Mouse (Mus musculus): ENCODE measurements around the gene Arhgef3. TPM values are rescaled to one million over a fixed set of nuclear protein-coding genes. Genes with fewer than 3 reads are reported as not detected.

Arhgef3 gene
- polyA plus RNA-seq, 1 experiment from 2014 or later = 1.6 TPM

GRCm38 (mm10) chr14:27186596-27186995 lies 71.9 kb downstream of the Arhgef3 start:
- no peaks in the 10 kb centered on the region for H3K36me3 ChIP-seq
- WGBS = 90% methylated on average over 4 of the region's 4 CpGs
- DNase-seq (ENCODE audit: low spot score) = no peak
- no peaks in the 10 kb centered on the region for H3K9me3 ChIP-seq (replicated peaks)
- no peaks in the 10 kb centered on the region for H3K27me3 ChIP-seq (ENCODE audit: low read depth, poor library complexity, severe bottlenecking)
- no peak overlapping the region for H3K27ac ChIP-seq (replicated peaks)
- H3K4me1 ChIP-seq = no peaks in the 10 kb centered on the region
- no peak overlapping the region for H3K4me3 ChIP-seq

GRCm38 (mm10) chr14:27187025-27187424 lies 72.3 kb downstream of the Arhgef3 start:
- peak; percentile 75 for DNase-seq (ENCODE audit: low spot score)
- WGBS = 5% methylated on average over 4 of the region's 4 CpGs
- H3K4me1 ChIP-seq = no peaks in the 10 kb centered on the region
- no peaks in the 10 kb centered on the region for H3K36me3 ChIP-seq
- H3K9me3 ChIP-seq (replicated peaks) = no peaks in the 10 kb centered on the region
- H3K4me3 ChIP-seq = no peak overlapping the region
- no peak overlapping the region for H3K27ac ChIP-seq (replicated peaks)
- no peaks in the 10 kb centered on the region for H3K27me3 ChIP-seq (ENCODE audit: low read depth, poor library complexity, severe bottlenecking)

GRCm38 (mm10) chr14:27187885-27188284 lies 73.2 kb downstream of the Arhgef3 start:
- no peak overlapping the region for H3K4me3 ChIP-seq
- H3K4me1 ChIP-seq = no peaks in the 10 kb centered on the region
- DNase-seq (ENCODE audit: low spot score) = no peak
- no peak overlapping the region for H3K27ac ChIP-seq (replicated peaks)
- WGBS = 86% methylated on average over 4 of the region's 4 CpGs
- no peaks in the 10 kb centered on the region for H3K27me3 ChIP-seq (ENCODE audit: low read depth, poor library complexity, severe bottlenecking)
- no peaks in the 10 kb centered on the region for H3K36me3 ChIP-seq
- no peaks in the 10 kb centered on the region for H3K9me3 ChIP-seq (replicated peaks)

GRCm38 (mm10) chr14:27192450-27192849 lies 77.8 kb downstream of the Arhgef3 start:
- Histone ChIP-seq H3K27ac (replicated peaks) (no peak overlapping the region), H3K4me1 (no peaks in the 10 kb centered on the region), H3K4me3 (no peak overlapping the region), H3K36me3 (no peaks in the 10 kb centered on the region), H3K27me3 (ENCODE audit: low read depth, poor library complexity, severe bottlenecking) (no peaks in the 10 kb centered on the region), H3K9me3 (replicated peaks) (no peaks in the 10 kb centered on the region)
- 52% methylated on average over 3 of the region's 3 CpGs for WGBS
- DNase-seq (ENCODE audit: low spot score) = no peak

GRCm38 (mm10) chr14:27196980-27197379 lies 82.3 kb downstream of the Arhgef3 start:
- H3K4me1 ChIP-seq = no peaks in the 10 kb centered on the region
- H3K9me3 ChIP-seq (replicated peaks) = no peaks in the 10 kb centered on the region
- no peaks in the 10 kb centered on the region for H3K36me3 ChIP-seq
- WGBS = 85% methylated on average over 8 of the region's 8 CpGs
- H3K27me3 ChIP-seq (ENCODE audit: low read depth, poor library complexity, severe bottlenecking) = no peaks in the 10 kb centered on the region
- no peak overlapping the region for H3K4me3 ChIP-seq
- H3K27ac ChIP-seq (replicated peaks) = no peak overlapping the region
- no peak for DNase-seq (ENCODE audit: low spot score)

GRCm38 (mm10) chr14:27198490-27199089 lies 83.9 kb downstream of the Arhgef3 start:
- Histone ChIP-seq H3K4me1 (no peaks in the 10 kb centered on the region), H3K27ac (replicated peaks) (no peak overlapping the region), H3K9me3 (replicated peaks) (no peaks in the 10 kb centered on the region), H3K4me3 (no peak overlapping the region), H3K36me3 (no peaks in the 10 kb centered on the region), H3K27me3 (ENCODE audit: low read depth, poor library complexity, severe bottlenecking) (no peaks in the 10 kb centered on the region)
- 86% methylated on average over 5 of the region's 5 CpGs for WGBS
- DNase-seq (ENCODE audit: low spot score) = no peak

- H3K36me3 ChIP-seq = no peaks in the 10 kb centered on the region
- H3K9me3 ChIP-seq (replicated peaks) = no peaks in the 10 kb centered on the region
- no peaks in the 10 kb centered on the region for H3K4me1 ChIP-seq
- DNase-seq (ENCODE audit: low spot score) = no peak
- WGBS = 83% methylated on average over 3 of the region's 3 CpGs
- H3K4me3 ChIP-seq = no peak overlapping the region
- H3K27ac ChIP-seq (replicated peaks) = no peak overlapping the region
- no peaks in the 10 kb centered on the region for H3K27me3 ChIP-seq (ENCODE audit: low read depth, poor library complexity, severe bottlenecking)
Observed at GRCm38 (mm10) chr14:27199119-27199518, 84.4 kb downstream of the Arhgef3 start.

GRCm38 (mm10) chr14:27199870-27200269 lies 85.2 kb downstream of the Arhgef3 start:
- 95% methylated on average over 11 of the region's 11 CpGs for WGBS

GRCm38 (mm10) chr14:27200743-27201576 lies 86.3 kb downstream of the Arhgef3 start:
- 85% methylated on average over 12 of the region's 12 CpGs for WGBS
- Histone ChIP-seq H3K4me3 (no peak overlapping the region), H3K27me3 (ENCODE audit: low read depth, poor library complexity, severe bottlenecking) (no peaks in the 10 kb centered on the region), H3K36me3 (no peaks in the 10 kb centered on the region), H3K27ac (replicated peaks) (no peak overlapping the region), H3K9me3 (replicated peaks) (no peaks in the 10 kb centered on the region), H3K4me1 (no peaks in the 10 kb centered on the region)
- DNase-seq (ENCODE audit: low spot score) = no peak

More at GRCm38 (mm10) chr14:27199870-27200269, 85.2 kb downstream of the Arhgef3 start:
- Histone ChIP-seq H3K4me1 (no peaks in the 10 kb centered on the region), H3K27me3 (ENCODE audit: low read depth, poor library complexity, severe bottlenecking) (no peaks in the 10 kb centered on the region), H3K4me3 (no peak overlapping the region), H3K27ac (replicated peaks) (no peak overlapping the region), H3K36me3 (no peaks in the 10 kb centered on the region), H3K9me3 (replicated peaks) (no peaks in the 10 kb centered on the region)
- no peak for DNase-seq (ENCODE audit: low spot score)

GRCm38 (mm10) chr14:27201824-27202223 lies 87.1 kb downstream of the Arhgef3 start:
- WGBS = 77% methylated on average over 5 of the region's 5 CpGs
- no peaks in the 10 kb centered on the region for H3K4me1 ChIP-seq
- no peaks in the 10 kb centered on the region for H3K36me3 ChIP-seq

GRCm38 (mm10) chr14:27204704-27205103 lies 90.0 kb downstream of the Arhgef3 start:
- Histone ChIP-seq H3K36me3 (no peaks in the 10 kb centered on the region), H3K27me3 (ENCODE audit: low read depth, poor library complexity, severe bottlenecking) (no peaks in the 10 kb centered on the region), H3K4me3 (no peak overlapping the region), H3K4me1 (no peaks in the 10 kb centered on the region), H3K27ac (replicated peaks) (no peak overlapping the region), H3K9me3 (replicated peaks) (no peaks in the 10 kb centered on the region)
- 92% methylated on average over 2 of the region's 2 CpGs for WGBS
- DNase-seq (ENCODE audit: low spot score) = no peak

More at GRCm38 (mm10) chr14:27201824-27202223, 87.1 kb downstream of the Arhgef3 start:
- Histone ChIP-seq H3K9me3 (replicated peaks) (no peaks in the 10 kb centered on the region), H3K27ac (replicated peaks) (no peak overlapping the region), H3K4me3 (no peak overlapping the region), H3K27me3 (ENCODE audit: low read depth, poor library complexity, severe bottlenecking) (no peaks in the 10 kb centered on the region)
- DNase-seq (ENCODE audit: low spot score) = no peak

GRCm38 (mm10) chr14:27206443-27206842 lies 91.7 kb downstream of the Arhgef3 start:
- no peak for DNase-seq (ENCODE audit: low spot score)
- H3K27ac ChIP-seq (replicated peaks) = no peak overlapping the region
- no peaks in the 10 kb centered on the region for H3K4me1 ChIP-seq
- H3K4me3 ChIP-seq = no peak overlapping the region
- no peaks in the 10 kb centered on the region for H3K27me3 ChIP-seq (ENCODE audit: low read depth, poor library complexity, severe bottlenecking)
- H3K36me3 ChIP-seq = no peaks in the 10 kb centered on the region
- H3K9me3 ChIP-seq (replicated peaks) = no peaks in the 10 kb centered on the region

GRCm38 (mm10) chr14:27209542-27209941 lies 94.8 kb downstream of the Arhgef3 start:
- WGBS = 96% methylated on average over 4 of the region's 4 CpGs
- Histone ChIP-seq H3K4me1 (no peaks in the 10 kb centered on the region), H3K27me3 (ENCODE audit: low read depth, poor library complexity, severe bottlenecking) (no peaks in the 10 kb centered on the region), H3K36me3 (no peaks in the 10 kb centered on the region), H3K9me3 (replicated peaks) (no peaks in the 10 kb centered on the region), H3K27ac (replicated peaks) (no peak overlapping the region), H3K4me3 (no peak overlapping the region)
- no peak for DNase-seq (ENCODE audit: low spot score)

Measured in midbrain, embryonic 10.5 days (tissue).